Mouse (Mus musculus) megakaryocyte, embryonic 14.5 days (primary cell): ENCODE data around the gene Itgb7.

Experiments
- FLI1 ChIP-seq: IDR thresholded peaks from 2 replicates; pipeline ENCODE4 v1.6.1; 2012; ENCODE audit warnings: low read length, inconsistent platforms, mixed read lengths
- GATA1 ChIP-seq: IDR thresholded peaks from 3 replicates; pipeline ENCODE4 v1.6.1; 2012; ENCODE audit warnings: mixed read lengths, low read length, inconsistent platforms, borderline replicate concordance

- TF ChIP-seq FLI1 = no peak
- no peak for TF ChIP-seq GATA1
Measured at GRCm38 (mm10) chr15:102230408-102231321, 1.1 kb downstream of the Itgb7 start.
